Mouse (Mus musculus) lung, embryonic 14.5 days (tissue): ENCODE data around the gene Creb1. TPM values are rescaled to one million over a fixed set of nuclear protein-coding genes. Genes with fewer than 3 reads are reported as not detected.

ENCODE experiments used
- ATAC-seq: fragments of 200-750 bp; cut with Nextera tagmentation; 2 replicates; pipeline ENCODE4 v1.8.0; 2017; ENCODE audit warnings: mild to moderate bottlenecking, moderate TSS enrichment, moderate library complexity; ENCODE audit not compliant: insufficient read depth
- DNase-seq: peaks from one replicate; pipeline ENCODE4 v3.0.0-alpha.2; 2015
- H3K27ac ChIP-seq: fragments of 300-500 bp; sonication (generic); 2 replicates; pipeline ENCODE4 v1.5.1; 2014; ENCODE audit warnings: low read depth, mild to moderate bottlenecking, moderate library complexity
- H3K27me3 ChIP-seq: fragments of 300-500 bp; sonication (generic); 2 replicates; pipeline ENCODE4 v1.6.1; 2014; ENCODE audit warnings: low read length, control low read depth; ENCODE audit not compliant: insufficient read depth
- H3K36me3 ChIP-seq: fragments of 300-500 bp; sonication (generic); 2 replicates; pipeline ENCODE4 v1.6.1; 2014; ENCODE audit warnings: control low read depth; ENCODE audit not compliant: insufficient read depth
- H3K4me1 ChIP-seq: fragments of 300-500 bp; sonication (generic); 2 replicates; pipeline ENCODE4 v1.6.1; 2014; ENCODE audit warnings: antibody characterized with exemption, control low read depth; ENCODE audit not compliant: insufficient read depth
- H3K4me2 ChIP-seq: fragments of 300-500 bp; sonication (generic); 2 replicates; pipeline ENCODE4 v1.6.1; 2014; ENCODE audit warnings: mild to moderate bottlenecking
- H3K4me3 ChIP-seq: fragments of 300-500 bp; sonication (generic); 2 replicates; pipeline ENCODE4 v1.5.1; 2014; ENCODE audit warnings: low read depth, low read length
- H3K9ac ChIP-seq: fragments of 300-500 bp; sonication (generic); 2 replicates; pipeline ENCODE4 v1.6.1; 2014
- H3K9me3 ChIP-seq: fragments of 300-500 bp; sonication (generic); 2 replicates; pipeline ENCODE4 v1.6.1; 2016; ENCODE audit warnings: low read depth, low read length, control low read depth
- CTCF ChIP-seq: IDR thresholded peaks from 2 replicates; pipeline ENCODE4 v1.5.1; 2016; ENCODE audit warnings: antibody characterized with exemption, low read depth
- WGBS: fragments of 180-500 bp; shearing (Covaris S2); extraction: QIAGEN DNeasy Blood & Tissue Kit; methylation state at CpG from one replicate; pipeline ENCODE4 v1.1.7; 2014; 5-methylcytosine and 5-hydroxymethylcytosine counted together
- polyA plus RNA-seq: library from polyadenylated mRNA; unstranded; fragments of >200 nt; fragmentation: Nextera tagmentation; extraction: Ambion mirVana; gene quantifications from 2 replicates; pipeline ENCODE4 v1.2.1, GENCODE M21; 2014

The Creb1 gene
- polyA plus RNA-seq, 1 experiment from 2014 or later, result 52.3 TPM

DNA sequence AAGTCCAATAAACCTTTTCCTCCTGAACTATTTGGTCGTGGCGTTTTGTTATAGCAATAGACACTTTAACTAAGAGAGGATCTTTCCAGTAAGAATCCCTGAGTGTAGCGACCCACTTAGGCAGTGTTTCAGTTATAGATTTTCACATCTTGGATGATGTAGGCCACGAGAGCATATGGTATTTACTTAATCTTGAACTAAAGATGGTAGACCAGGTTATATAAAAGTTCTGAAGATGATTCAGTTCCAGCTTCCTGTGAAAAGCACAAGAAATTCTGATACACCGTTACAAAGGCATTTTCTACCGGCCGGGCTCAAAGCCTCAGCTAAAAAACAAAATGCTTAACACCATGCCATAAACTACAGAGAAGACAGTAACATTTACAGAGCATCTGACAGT, 18.3 kb upstream of the Creb1 start:
- TF ChIP-seq CTCF, result no peak
- 82% methylated on average over 7 of the region's 7 CpGs for WGBS
- ATAC-seq, result no peak

DNA sequence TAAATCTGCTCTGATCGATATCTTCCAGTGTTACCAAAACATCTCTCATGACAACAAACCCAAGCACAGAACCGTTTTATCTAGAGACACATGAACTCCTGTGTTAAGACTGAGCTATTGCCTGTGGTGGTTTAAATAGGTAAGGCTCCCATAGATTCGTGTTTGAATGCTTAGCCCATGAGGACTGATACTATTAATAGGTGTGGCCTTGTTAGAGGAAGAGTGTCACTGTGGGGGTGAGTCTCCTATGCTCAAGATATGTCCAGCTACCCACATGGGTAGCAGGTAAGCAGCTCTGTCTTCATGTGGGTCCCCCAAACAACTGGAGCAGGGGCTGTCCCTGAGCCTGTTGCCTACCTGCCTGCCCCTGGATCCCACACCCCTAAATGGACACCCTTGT, 15.9 kb upstream of the Creb1 start:
- no peak overlapping the region for H3K9ac ChIP-seq
- no peaks in the 10 kb centered on the region for H3K36me3 ChIP-seq
- WGBS, result 72% methylated on average over 3 of the region's 3 CpGs
- no peaks in the 10 kb centered on the region for H3K27me3 ChIP-seq
- H3K9me3 ChIP-seq, result no peaks in the 10 kb centered on the region
- DNase-seq (no peak), ATAC-seq (no peak)
- no peaks in the 10 kb centered on the region for H3K4me1 ChIP-seq
- no peak overlapping the region for H3K4me2 ChIP-seq
- H3K27ac ChIP-seq, result no peak overlapping the region
- no peak overlapping the region for H3K4me3 ChIP-seq
- no peak for TF ChIP-seq CTCF

More for the DNA sequence above, 18.3 kb upstream of the Creb1 start:
- no peak overlapping the region for H3K4me3 ChIP-seq
- no peaks in the 10 kb centered on the region for H3K27me3 ChIP-seq
- H3K27ac ChIP-seq, result no peak overlapping the region
- no peaks in the 10 kb centered on the region for H3K36me3 ChIP-seq
- no peaks in the 10 kb centered on the region for H3K4me1 ChIP-seq
- H3K9me3 ChIP-seq, result no peaks in the 10 kb centered on the region
- no peak for DNase-seq
- H3K9ac ChIP-seq, result no peak overlapping the region
- no peak overlapping the region for H3K4me2 ChIP-seq

DNA sequence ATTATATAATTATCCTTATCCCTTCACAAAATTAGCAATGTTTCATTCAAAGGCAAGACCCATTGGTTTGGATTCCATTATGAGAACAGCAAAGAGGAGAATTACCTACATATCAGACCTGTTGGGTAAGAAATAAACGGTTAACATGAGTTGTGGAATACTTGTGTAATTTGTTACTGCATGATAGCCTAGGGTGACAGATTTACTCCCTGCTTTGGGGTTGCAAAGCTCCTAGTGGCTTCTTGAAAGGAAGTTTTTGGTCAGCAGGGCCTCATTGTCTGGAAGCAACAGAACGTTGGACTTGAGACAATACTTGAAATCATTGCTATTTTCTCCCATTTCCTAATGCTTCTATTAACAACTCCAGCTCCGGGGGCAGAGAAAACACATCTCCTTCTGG, 14.0 kb upstream of the Creb1 start:
- H3K9ac ChIP-seq, result no peak overlapping the region
- peaks cover 4% of the 10 kb centered on the region; the same call in 1 of the 2 replicates for H3K4me1 ChIP-seq
- DNase-seq (no peak), ATAC-seq (no peak)
- H3K4me3 ChIP-seq, result no peak overlapping the region
- no peaks in the 10 kb centered on the region for H3K27me3 ChIP-seq
- no peak overlapping the region for H3K27ac ChIP-seq
- 71% methylated on average over 3 of the region's 3 CpGs for WGBS
- no peaks in the 10 kb centered on the region for H3K36me3 ChIP-seq
- no peaks in the 10 kb centered on the region for H3K9me3 ChIP-seq
- no peak for TF ChIP-seq CTCF
- H3K4me2 ChIP-seq, result no peak overlapping the region

DNA sequence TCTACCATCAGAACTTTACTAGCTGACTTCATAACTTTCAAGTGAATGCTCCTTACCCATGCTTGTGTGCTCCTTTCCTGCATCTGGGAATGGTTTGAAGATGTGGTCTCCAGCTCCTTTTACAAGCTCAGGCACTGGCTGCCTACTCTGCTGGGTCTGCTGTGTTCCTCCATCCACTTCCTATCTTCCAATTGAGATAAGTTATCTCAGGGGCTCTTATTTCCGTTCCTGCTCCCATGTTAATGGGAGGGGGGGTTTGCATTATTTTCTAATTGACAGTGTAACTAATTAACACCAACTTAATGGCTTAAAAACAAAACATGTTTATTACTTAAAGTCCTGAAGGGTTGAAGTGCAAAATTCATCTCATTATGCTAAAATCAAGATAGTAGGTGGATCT, 13.1 kb upstream of the Creb1 start:
- Histone ChIP-seq H3K4me2 (no peak overlapping the region), H3K27ac (no peak overlapping the region), H3K27me3 (no peaks in the 10 kb centered on the region), H3K4me1 (peaks cover 4% of the 10 kb centered on the region; the same call in 1 of the 2 replicates), H3K9ac (no peak overlapping the region), H3K36me3 (no peaks in the 10 kb centered on the region), H3K4me3 (no peak overlapping the region), H3K9me3 (no peaks in the 10 kb centered on the region)
- ATAC-seq (no peak), DNase-seq (no peak)
- TF ChIP-seq CTCF, result no peak
- WGBS, result 28% methylated on average over 1 of the region's 1 CpGs

DNA sequence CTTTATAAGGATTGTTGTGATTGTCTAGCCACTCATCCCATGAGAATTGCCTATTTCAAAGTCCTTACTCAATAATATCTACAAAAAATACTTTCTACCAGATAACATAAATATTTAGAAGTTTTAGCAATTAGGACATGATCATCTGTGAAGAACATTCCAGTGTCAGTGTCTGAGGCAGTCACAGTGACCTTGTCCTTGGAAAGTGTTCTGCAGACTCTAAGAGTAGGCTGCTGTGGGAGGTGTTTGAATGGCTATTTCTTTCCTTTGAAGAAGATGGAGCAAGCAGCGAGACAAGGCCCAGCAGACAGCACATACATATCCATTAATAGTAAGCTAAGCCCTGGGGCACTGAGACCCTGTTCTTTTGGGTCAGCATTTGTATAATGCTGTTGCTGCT, 12.5 kb upstream of the Creb1 start:
- H3K9me3 ChIP-seq, result no peaks in the 10 kb centered on the region
- DNase-seq, result peak; percentile 40
- H3K4me1 ChIP-seq, result peaks cover 4% of the 10 kb centered on the region; the same call in 1 of the 2 replicates
- 45% methylated on average over 1 of the region's 1 CpGs for WGBS
- no peaks in the 10 kb centered on the region for H3K36me3 ChIP-seq
- H3K4me2 ChIP-seq, result no peak overlapping the region
- H3K27ac ChIP-seq, result no peak overlapping the region
- H3K27me3 ChIP-seq, result no peaks in the 10 kb centered on the region
- H3K4me3 ChIP-seq, result no peak overlapping the region
- H3K9ac ChIP-seq, result no peak overlapping the region
- peak; percentile 52; the same call in 1 of the 2 replicates for ATAC-seq
- TF ChIP-seq CTCF, result no peak

DNA sequence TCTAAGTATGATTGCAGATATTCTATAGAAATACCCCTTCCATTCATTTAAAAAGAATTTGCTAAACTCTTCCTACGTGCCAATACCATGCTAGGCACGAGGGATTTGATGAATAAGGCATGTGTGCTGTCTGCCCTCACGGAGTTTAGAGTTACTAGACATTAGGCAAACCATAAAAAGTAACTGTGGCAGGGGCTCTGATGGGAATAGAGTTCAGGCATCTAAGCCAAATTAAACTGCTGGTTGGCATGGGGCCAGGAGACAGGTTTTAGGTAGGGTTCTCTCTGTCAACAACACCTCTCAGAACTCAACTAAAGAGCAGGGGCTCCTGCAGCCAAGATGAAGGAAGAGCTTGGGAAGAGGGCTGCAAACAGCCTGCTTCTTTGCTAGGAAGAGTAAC, 10.7 kb upstream of the Creb1 start:
- H3K27ac ChIP-seq, result no peak overlapping the region
- H3K4me1 ChIP-seq, result peaks cover 4% of the 10 kb centered on the region; the same call in 1 of the 2 replicates
- no peak overlapping the region for H3K9ac ChIP-seq
- H3K4me3 ChIP-seq, result no peak overlapping the region
- ATAC-seq, result no peak
- 44% methylated on average over 3 of the region's 3 CpGs for WGBS
- H3K4me2 ChIP-seq, result no peak overlapping the region
- H3K27me3 ChIP-seq, result no peaks in the 10 kb centered on the region
- no peaks in the 10 kb centered on the region for H3K9me3 ChIP-seq
- no peaks in the 10 kb centered on the region for H3K36me3 ChIP-seq
- TF ChIP-seq CTCF, result no peak
- peak; percentile 32 for DNase-seq

DNA sequence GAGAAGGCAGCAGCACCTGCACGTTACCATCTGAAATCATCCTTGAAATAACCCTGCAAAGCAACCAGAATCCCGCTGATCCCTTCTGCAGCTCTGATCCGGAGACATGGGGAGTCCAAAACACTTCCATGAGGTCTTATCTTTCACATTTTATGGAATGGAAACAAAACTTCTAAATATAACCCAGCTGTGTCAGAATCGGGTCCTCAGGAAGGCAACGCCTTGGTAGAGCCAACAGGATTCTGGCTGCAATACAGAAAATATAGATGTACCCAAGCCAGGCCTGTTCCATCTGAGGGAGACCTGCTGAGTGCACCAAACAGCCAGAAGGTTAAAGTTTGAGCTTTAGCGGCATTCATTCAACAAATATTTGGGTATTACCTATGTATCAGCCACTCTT, 9.8 kb upstream of the Creb1 start:
- Histone ChIP-seq H3K27me3 (no peaks in the 10 kb centered on the region), H3K4me2 (no peak overlapping the region), H3K36me3 (no peaks in the 10 kb centered on the region), H3K4me1 (peaks cover 4% of the 10 kb centered on the region; the same call in 1 of the 2 replicates), H3K27ac (no peak overlapping the region), H3K9me3 (no peaks in the 10 kb centered on the region), H3K4me3 (no peak overlapping the region), H3K9ac (no peak overlapping the region)
- 56% methylated on average over 6 of the region's 6 CpGs for WGBS
- DNase-seq, result peak; percentile 31
- ATAC-seq, result 0 out of 2 replicates have a peak, but pooled peaks have one; percentile 24
- TF ChIP-seq CTCF, result no peak

DNA sequence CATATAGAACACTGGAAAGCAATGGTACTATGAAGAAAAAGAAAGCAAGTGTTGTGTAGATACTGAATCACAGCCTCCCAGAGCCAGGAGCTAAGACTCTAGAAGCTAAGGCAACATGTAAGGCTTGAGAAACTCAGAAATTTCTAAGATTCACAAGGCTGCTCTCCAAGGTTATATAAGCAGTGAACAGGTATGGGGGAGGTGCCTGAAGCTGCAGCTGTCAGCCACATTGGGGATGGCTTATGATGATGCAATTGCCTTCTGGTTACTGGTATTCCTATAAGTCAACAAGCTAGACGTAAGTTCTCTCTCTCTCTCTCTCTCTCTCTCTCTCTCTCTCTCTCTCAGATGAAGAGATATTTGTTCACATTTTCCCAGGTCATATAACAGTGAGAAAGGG, 9.3 kb upstream of the Creb1 start:
- Histone ChIP-seq H3K4me2 (no peak overlapping the region), H3K27me3 (no peaks in the 10 kb centered on the region), H3K9ac (no peak overlapping the region), H3K27ac (no peak overlapping the region), H3K36me3 (no peaks in the 10 kb centered on the region), H3K4me3 (no peak overlapping the region), H3K9me3 (no peaks in the 10 kb centered on the region), H3K4me1 (peaks cover 4% of the 10 kb centered on the region; the same call in 1 of the 2 replicates)
- ATAC-seq, result no peak
- TF ChIP-seq CTCF, result no peak
- DNase-seq, result no peak
- 50% methylated on average over 1 of the region's 1 CpGs for WGBS
